Mouse (Mus musculus): ENCODE data around the gene Ndufaf3. TPM values are rescaled to one million over a fixed set of nuclear protein-coding genes. Genes with fewer than 3 reads are reported as not detected.

Ndufaf3 gene
- polyA plus RNA-seq, 1 experiment from 2014 or later: 35.5 TPM

GRCm38 (mm10) chr9:108587571-108588180 lies 20.4 kb upstream of the Ndufaf3 start:
- H3K27ac ChIP-seq: no peak overlapping the region
- H3K4me2 ChIP-seq: peak overlapping the region; percentile 13; the same call in 1 of the 2 replicates
- H3K4me3 ChIP-seq (replicated peaks): no peak overlapping the region
- H3K36me3 ChIP-seq: no peaks in the 10 kb centered on the region
- 32% methylated on average over 14 of the region's 14 CpGs for WGBS (ENCODE audit: insufficient replicate concordance)
- H3K27me3 ChIP-seq: no peaks in the 10 kb centered on the region
- 0 out of 2 replicates have a peak, but pooled peaks have one; percentile 37 for ATAC-seq (ENCODE audit: low read depth)
- H3K4me1 ChIP-seq (replicated peaks): peaks cover 14% of the 10 kb centered on the region
- H3K9me3 ChIP-seq (replicated peaks): no peaks in the 10 kb centered on the region
- DNase-seq: no peak
- H3K9ac ChIP-seq: no peak overlapping the region

GRCm38 (mm10) chr9:108579344-108579690 lies 12.1 kb upstream of the Ndufaf3 start:
- H3K9ac ChIP-seq: peak overlapping the region; percentile 83
- H3K4me3 ChIP-seq (replicated peaks): peak overlapping the region; percentile 75
- H3K4me2 ChIP-seq: peak overlapping the region; percentile 88
- DNase-seq: no peak
- no peaks in the 10 kb centered on the region for H3K27me3 ChIP-seq
- H3K27ac ChIP-seq: peak overlapping the region; percentile 80
- H3K4me1 ChIP-seq (replicated peaks): peaks cover 32% of the 10 kb centered on the region
- H3K36me3 ChIP-seq: peaks cover 20% of the 10 kb centered on the region
- no peaks in the 10 kb centered on the region for H3K9me3 ChIP-seq (replicated peaks)
- WGBS (ENCODE audit: insufficient replicate concordance): 63% methylated on average over 5 of the region's 5 CpGs
- no peak for ATAC-seq (ENCODE audit: low read depth)

GRCm38 (mm10) chr9:108578545-108579343 lies 11.5 kb upstream of the Ndufaf3 start, which contains the start of gene Wdr6:
Wdr6 (minus strand) TSS chr9:108578739.
- H3K4me3 ChIP-seq (replicated peaks): peak within 1 kb of the TSS; percentile 75
- 6% methylated on average over 51 of the region's 51 CpGs for WGBS (ENCODE audit: insufficient replicate concordance)
- peak within 1 kb of the TSS; percentile 80 for H3K27ac ChIP-seq
- H3K27me3 ChIP-seq: no peaks in the 10 kb centered on the region
- peaks cover 37% of the 10 kb centered on the region for H3K4me1 ChIP-seq (replicated peaks)
- peak within 1 kb of the TSS; percentile 83 for H3K9ac ChIP-seq
- peak; percentile 84 for DNase-seq
- H3K4me2 ChIP-seq: peak within 1 kb of the TSS; percentile 88
- peak; percentile 91 for ATAC-seq (ENCODE audit: low read depth)
- peaks cover 23% of the 10 kb centered on the region for H3K36me3 ChIP-seq
- H3K9me3 ChIP-seq (replicated peaks): no peaks in the 10 kb centered on the region

- peaks cover 30% of the 10 kb centered on the region for H3K36me3 ChIP-seq
- ATAC-seq (ENCODE audit: low read depth): no peak
- H3K9ac ChIP-seq: peak overlapping the region; percentile 83
- peak overlapping the region; percentile 75 for H3K4me3 ChIP-seq (replicated peaks)
- H3K4me2 ChIP-seq: peak overlapping the region; percentile 88
- peaks cover 40% of the 10 kb centered on the region for H3K4me1 ChIP-seq (replicated peaks)
- 1% methylated on average over 24 of the region's 24 CpGs for WGBS (ENCODE audit: insufficient replicate concordance)
- H3K27me3 ChIP-seq: no peaks in the 10 kb centered on the region
- DNase-seq: peak; percentile 48
- H3K27ac ChIP-seq: peak overlapping the region; percentile 80
- no peaks in the 10 kb centered on the region for H3K9me3 ChIP-seq (replicated peaks)
Measured at GRCm38 (mm10) chr9:108577934-108578544, 10.8 kb upstream of the Ndufaf3 start.

- 66% methylated on average over 6 of the region's 6 CpGs for WGBS (ENCODE audit: insufficient replicate concordance)
- peak overlapping the region; percentile 83; the same call in 1 of the 2 replicates for H3K9ac ChIP-seq
Measured at GRCm38 (mm10) chr9:108577025-108577424, 9.8 kb upstream of the Ndufaf3 start.

GRCm38 (mm10) chr9:108575321-108576297 lies 8.4 kb upstream of the Ndufaf3 start:
- H3K4me1 ChIP-seq (replicated peaks): peaks cover 47% of the 10 kb centered on the region
- no peak overlapping the region for H3K27ac ChIP-seq
- ATAC-seq (ENCODE audit: low read depth) (no peak), DNase-seq (no peak)
- no peak overlapping the region for H3K4me3 ChIP-seq (replicated peaks)
- peaks cover 53% of the 10 kb centered on the region for H3K36me3 ChIP-seq
- 84% methylated on average over 37 of the region's 37 CpGs for WGBS (ENCODE audit: insufficient replicate concordance)
- no peak overlapping the region for H3K4me2 ChIP-seq
- H3K27me3 ChIP-seq: no peaks in the 10 kb centered on the region
- no peak overlapping the region for H3K9ac ChIP-seq
- no peaks in the 10 kb centered on the region for H3K9me3 ChIP-seq (replicated peaks)

More at GRCm38 (mm10) chr9:108577025-108577424, 9.8 kb upstream of the Ndufaf3 start:
- ATAC-seq (ENCODE audit: low read depth): no peak
- Histone ChIP-seq H3K9me3 (replicated peaks) (no peaks in the 10 kb centered on the region), H3K27ac (no peak overlapping the region), H3K4me3 (replicated peaks) (no peak overlapping the region), H3K4me2 (peak overlapping the region; percentile 88), H3K4me1 (replicated peaks) (peaks cover 40% of the 10 kb centered on the region), H3K36me3 (peaks cover 40% of the 10 kb centered on the region), H3K27me3 (no peaks in the 10 kb centered on the region)
- no peak for DNase-seq

- ATAC-seq (ENCODE audit: low read depth) (no peak), DNase-seq (no peak)
- WGBS (ENCODE audit: insufficient replicate concordance): 75% methylated on average over 12 of the region's 12 CpGs
- Histone ChIP-seq H3K27ac (no peak overlapping the region), H3K27me3 (no peaks in the 10 kb centered on the region), H3K36me3 (peaks cover 53% of the 10 kb centered on the region), H3K4me2 (no peak overlapping the region), H3K4me3 (replicated peaks) (no peak overlapping the region), H3K4me1 (replicated peaks) (peaks cover 54% of the 10 kb centered on the region), H3K9me3 (replicated peaks) (no peaks in the 10 kb centered on the region), H3K9ac (no peak overlapping the region)
Measured at GRCm38 (mm10) chr9:108574921-108575320, 7.7 kb upstream of the Ndufaf3 start.

GRCm38 (mm10) chr9:108573774-108574690 lies 6.8 kb upstream of the Ndufaf3 start:
- H3K4me2 ChIP-seq: no peak overlapping the region
- ATAC-seq (ENCODE audit: low read depth) (no peak), DNase-seq (no peak)
- H3K27me3 ChIP-seq: no peaks in the 10 kb centered on the region
- no peaks in the 10 kb centered on the region for H3K9me3 ChIP-seq (replicated peaks)
- H3K9ac ChIP-seq: no peak overlapping the region
- no peak overlapping the region for H3K27ac ChIP-seq
- H3K36me3 ChIP-seq: peaks cover 53% of the 10 kb centered on the region
- WGBS (ENCODE audit: insufficient replicate concordance): 59% methylated on average over 26 of the region's 26 CpGs
- H3K4me3 ChIP-seq (replicated peaks): no peak overlapping the region
- peaks cover 52% of the 10 kb centered on the region for H3K4me1 ChIP-seq (replicated peaks)

- H3K9me3 ChIP-seq (replicated peaks): no peaks in the 10 kb centered on the region
- H3K36me3 ChIP-seq: peaks cover 53% of the 10 kb centered on the region
Measured at GRCm38 (mm10) chr9:108572321-108572720, 5.1 kb upstream of the Ndufaf3 start.

More at GRCm38 (mm10) chr9:108572321-108572720, 5.1 kb upstream of the Ndufaf3 start:
- ATAC-seq (ENCODE audit: low read depth) (no peak), DNase-seq (no peak)
- Histone ChIP-seq H3K9ac (no peak overlapping the region), H3K4me1 (replicated peaks) (peaks cover 54% of the 10 kb centered on the region), H3K27me3 (no peaks in the 10 kb centered on the region), H3K27ac (no peak overlapping the region), H3K4me2 (no peak overlapping the region), H3K4me3 (replicated peaks) (no peak overlapping the region)
- 83% methylated on average over 10 of the region's 10 CpGs for WGBS (ENCODE audit: insufficient replicate concordance)

All from liver, embryonic 13.5 days (tissue).